Mouse (Mus musculus) cerebellum, adult 2 months (tissue): ENCODE measurements around the gene Setdb1.

Experiments used
- CTCF ChIP-seq: fragments of 200-500 bp; IDR thresholded peaks from 2 replicates; pipeline ENCODE4 v1.5.1; 2011; ENCODE audit warnings: low read depth, mild to moderate bottlenecking, control low read depth, low read length, moderate library complexity, borderline replicate concordance; ENCODE audit not compliant: insufficient read depth
- POLR2A ChIP-seq: fragments of 200-500 bp; IDR thresholded peaks from 2 replicates; pipeline ENCODE4 v1.6.1; 2011; ENCODE audit warnings: low read length, control low read depth, borderline replicate concordance; ENCODE audit not compliant: insufficient read depth

DNA sequence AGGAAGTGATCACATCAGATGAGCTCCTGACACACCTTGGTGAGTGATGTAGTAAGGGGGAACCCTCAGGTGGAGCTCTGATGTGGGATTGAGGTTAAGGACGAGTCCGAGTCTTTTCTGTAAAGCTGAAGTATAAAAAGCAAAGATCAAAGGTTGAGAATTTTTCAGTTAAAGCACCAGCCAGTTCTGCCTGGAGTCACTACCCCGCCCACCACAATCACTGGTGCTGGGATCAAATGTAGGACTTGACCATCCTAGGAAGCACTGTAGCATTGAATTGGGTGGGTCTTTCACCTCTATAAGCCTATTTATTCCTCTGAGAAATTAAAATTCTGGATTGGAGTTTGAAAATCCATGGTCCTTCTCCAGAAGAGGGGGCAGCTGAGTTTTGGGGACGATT lies 66.0 kb downstream of the Setdb1 start:
- TF ChIP-seq CTCF (no peak), POLR2A (no peak)
